Mouse (Mus musculus) liver, embryonic 16.5 days (tissue): ENCODE results near the gene Nynrin. TPM values are rescaled to one million over a fixed set of nuclear protein-coding genes. Genes with fewer than 3 reads are reported as not detected.

Source experiments
- ATAC-seq: fragments of 200-750 bp; cut with Nextera tagmentation; 2 replicates; pipeline ENCODE4 v1.8.0; 2017; ENCODE audit warnings: low read depth, mild to moderate bottlenecking, moderate number of reproducible peaks, moderate library complexity
- H3K27ac ChIP-seq: fragments of 300-500 bp; sonication (generic); 2 replicates; pipeline ENCODE4 v1.5.1; 2014; ENCODE audit warnings: mild to moderate bottlenecking, low read length
- H3K27me3 ChIP-seq: fragments of 300-500 bp; sonication (generic); 2 replicates; pipeline ENCODE4 v1.6.1; 2014; ENCODE audit warnings: low read depth, low read length, mixed read lengths; ENCODE audit not compliant: control insufficient read depth, insufficient read depth
- H3K36me3 ChIP-seq: fragments of 300-500 bp; sonication (generic); 2 replicates; pipeline ENCODE4 v1.6.1; 2014; ENCODE audit warnings: mild to moderate bottlenecking; ENCODE audit not compliant: control insufficient read depth, insufficient read depth
- H3K4me1 ChIP-seq: fragments of 300-500 bp; sonication (generic); 2 replicates; pipeline ENCODE4 v1.6.1; 2014; ENCODE audit warnings: low read depth, low read length, mixed read lengths; ENCODE audit not compliant: control insufficient read depth
- H3K4me2 ChIP-seq: fragments of 300-500 bp; sonication (generic); 2 replicates; pipeline ENCODE4 v1.6.1; 2014; ENCODE audit warnings: low read depth, low read length, mixed read lengths
- H3K4me3 ChIP-seq: fragments of 300-500 bp; sonication (generic); 2 replicates; pipeline ENCODE4 v1.5.1; 2014; ENCODE audit warnings: low read depth, mild to moderate bottlenecking, low read length
- H3K9ac ChIP-seq: fragments of 300-500 bp; sonication (generic); 2 replicates; pipeline ENCODE4 v1.6.1; 2014; ENCODE audit warnings: low read depth, low read length
- H3K9me3 ChIP-seq: fragments of 300-500 bp; sonication (generic); replicated peaks from 2 replicates; pipeline ENCODE4 v1.6.1; 2016; ENCODE audit warnings: low read length; ENCODE audit not compliant: control insufficient read depth
- WGBS: fragments of 180-500 bp; shearing (Covaris S2); extraction: QIAGEN DNeasy Blood & Tissue Kit; methylation state at CpG from one replicate; pipeline ENCODE4 v1.1.7; 2014; ENCODE audit not compliant: insufficient replicate concordance; 5-methylcytosine and 5-hydroxymethylcytosine counted together
- polyA plus RNA-seq: library from polyadenylated mRNA; unstranded; fragments of >200 nt; fragmentation: Nextera tagmentation; extraction: Ambion mirVana; gene quantifications from 2 replicates; pipeline ENCODE4 v1.2.1, GENCODE M21; 2015

Nynrin gene
- polyA plus RNA-seq, 1 experiment from 2014 or later, result 2.7 TPM

GRCm38 (mm10) chr14:55824481-55825215 lies 29.2 kb upstream of the Nynrin start:
- Histone ChIP-seq H3K9ac (no peak overlapping the region), H3K9me3 (no peaks in the 10 kb centered on the region), H3K36me3 (no peaks in the 10 kb centered on the region), H3K4me1 (peaks cover 12% of the 10 kb centered on the region), H3K4me3 (peak overlapping the region; percentile 36), H3K27ac (no peak overlapping the region), H3K27me3 (peaks cover 56% of the 10 kb centered on the region), H3K4me2 (peak overlapping the region; percentile 30; the same call in 1 of the 2 replicates)
- no peak for ATAC-seq
- WGBS, result 6% methylated on average over 32 of the region's 32 CpGs

DNA sequence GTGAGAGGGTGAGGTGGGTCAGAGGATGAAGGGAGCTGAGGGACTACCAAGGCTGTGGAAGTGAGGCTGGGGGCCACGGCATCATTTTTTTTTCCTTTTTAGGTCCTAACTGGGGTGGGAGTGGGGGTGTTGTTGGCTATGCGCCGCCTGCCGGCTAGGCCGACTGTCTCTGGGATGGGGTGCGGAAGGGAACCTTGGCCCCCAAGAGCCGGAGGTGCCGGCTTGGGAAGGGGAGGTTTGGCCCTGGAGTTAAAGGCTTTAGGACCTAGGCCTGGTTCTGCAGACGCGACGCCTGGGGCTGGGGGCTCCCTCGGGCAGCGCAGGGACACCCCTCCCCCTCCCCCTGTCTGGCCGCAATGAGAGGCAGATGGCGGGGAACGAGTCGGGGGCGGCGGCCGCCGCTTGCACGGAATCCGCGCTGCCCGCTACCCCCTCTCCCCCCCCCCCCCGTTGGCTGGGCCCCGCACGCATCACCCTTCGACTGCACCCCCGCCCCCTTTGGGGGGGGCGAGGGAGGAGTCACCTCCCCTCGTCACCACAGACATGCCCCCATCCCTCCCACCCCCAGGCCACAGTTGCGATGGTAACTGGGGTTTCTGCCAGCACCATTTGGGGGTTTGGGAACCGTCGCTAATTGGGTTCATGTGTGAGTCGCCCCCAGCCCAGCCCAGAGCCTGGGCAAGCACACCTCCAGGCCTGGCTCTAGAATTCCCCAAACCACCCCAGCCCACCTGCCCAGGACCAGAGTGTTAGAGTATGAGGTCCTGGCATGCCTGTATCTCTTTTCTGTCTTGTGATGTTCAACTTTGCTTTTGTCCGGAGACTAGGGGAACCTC lies 28.4 kb upstream of the Nynrin start:
- Histone ChIP-seq H3K27me3 (peaks cover 56% of the 10 kb centered on the region), H3K9me3 (no peaks in the 10 kb centered on the region), H3K4me2 (peak overlapping the region; percentile 30), H3K36me3 (no peaks in the 10 kb centered on the region), H3K4me1 (peaks cover 12% of the 10 kb centered on the region), H3K4me3 (peak overlapping the region; percentile 36), H3K9ac (no peak overlapping the region), H3K27ac (no peak overlapping the region)
- 2% methylated on average over 19 of the region's 37 CpGs for WGBS
- no peak for ATAC-seq

DNA sequence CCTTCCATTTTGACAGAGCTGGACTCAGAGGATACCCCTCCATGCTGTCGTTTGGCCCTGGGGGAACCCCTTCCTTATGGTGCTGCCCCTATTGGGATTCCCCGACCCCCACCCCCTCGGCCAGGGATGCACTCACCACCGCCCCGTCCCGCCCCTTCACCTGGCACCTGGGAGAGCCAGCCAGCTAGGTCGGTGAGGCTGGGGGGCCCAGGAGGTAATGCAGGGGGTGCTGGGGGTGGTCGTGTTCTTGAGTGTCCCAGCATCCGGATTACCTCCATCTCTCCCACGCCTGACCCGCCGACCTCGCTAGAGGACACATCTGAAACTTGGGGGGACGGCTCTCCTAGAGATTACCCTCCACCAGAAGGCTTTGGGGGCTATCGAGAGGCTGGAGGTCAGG lies 27.7 kb upstream of the Nynrin start:
- no peak overlapping the region for H3K4me3 ChIP-seq
- ATAC-seq, result no peak
- H3K9ac ChIP-seq, result no peak overlapping the region
- no peaks in the 10 kb centered on the region for H3K36me3 ChIP-seq
- H3K4me1 ChIP-seq, result peaks cover 12% of the 10 kb centered on the region
- no peaks in the 10 kb centered on the region for H3K9me3 ChIP-seq
- H3K27ac ChIP-seq, result no peak overlapping the region
- H3K4me2 ChIP-seq, result no peak overlapping the region
- H3K27me3 ChIP-seq, result peaks cover 56% of the 10 kb centered on the region
- WGBS, result 6% methylated on average over 15 of the region's 15 CpGs

DNA sequence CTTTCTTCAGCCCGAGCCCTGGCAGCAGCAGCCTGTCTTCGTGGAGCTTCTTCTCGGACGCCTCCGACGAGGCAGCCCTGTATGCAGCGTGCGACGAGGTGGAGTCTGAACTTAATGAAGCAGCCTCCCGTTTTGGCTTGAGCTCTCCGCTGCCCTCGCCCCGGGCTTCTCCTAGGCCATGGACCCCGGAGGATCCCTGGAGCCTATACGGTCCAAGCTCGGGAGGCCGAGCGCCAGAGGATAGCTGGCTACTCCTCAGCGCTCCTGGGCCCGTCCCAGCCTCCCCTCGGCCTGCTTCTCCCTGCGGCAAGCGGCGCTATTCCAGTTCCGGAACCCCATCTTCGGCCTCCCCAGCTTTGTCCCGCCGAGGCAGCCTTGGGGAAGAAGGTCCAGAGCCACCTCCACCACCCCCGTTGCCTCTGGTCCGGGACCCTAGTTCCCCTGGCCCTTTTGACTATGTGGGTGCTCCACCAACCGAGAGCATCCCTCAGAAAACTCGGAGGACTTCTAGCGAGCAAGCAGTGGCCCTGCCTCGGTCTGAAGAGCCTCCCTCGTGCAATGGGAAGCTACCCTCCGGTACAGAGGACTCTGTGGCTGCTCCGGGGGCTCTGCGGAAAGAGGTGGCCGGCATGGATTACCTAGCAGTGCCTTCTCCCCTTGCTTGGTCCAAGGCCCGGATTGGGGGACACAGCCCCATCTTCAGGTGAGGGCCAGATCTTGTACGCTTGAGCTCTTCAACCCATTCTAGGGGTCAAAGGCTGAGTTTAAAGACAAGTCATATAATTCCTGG lies 27.1 kb upstream of the Nynrin start:
- H3K27ac ChIP-seq, result no peak overlapping the region
- no peaks in the 10 kb centered on the region for H3K9me3 ChIP-seq
- H3K27me3 ChIP-seq, result peaks cover 56% of the 10 kb centered on the region
- no peak overlapping the region for H3K4me3 ChIP-seq
- H3K4me1 ChIP-seq, result peaks cover 12% of the 10 kb centered on the region
- H3K9ac ChIP-seq, result no peak overlapping the region
- WGBS, result 24% methylated on average over 41 of the region's 41 CpGs
- no peak for ATAC-seq
- H3K36me3 ChIP-seq, result no peaks in the 10 kb centered on the region
- H3K4me2 ChIP-seq, result no peak overlapping the region

DNA sequence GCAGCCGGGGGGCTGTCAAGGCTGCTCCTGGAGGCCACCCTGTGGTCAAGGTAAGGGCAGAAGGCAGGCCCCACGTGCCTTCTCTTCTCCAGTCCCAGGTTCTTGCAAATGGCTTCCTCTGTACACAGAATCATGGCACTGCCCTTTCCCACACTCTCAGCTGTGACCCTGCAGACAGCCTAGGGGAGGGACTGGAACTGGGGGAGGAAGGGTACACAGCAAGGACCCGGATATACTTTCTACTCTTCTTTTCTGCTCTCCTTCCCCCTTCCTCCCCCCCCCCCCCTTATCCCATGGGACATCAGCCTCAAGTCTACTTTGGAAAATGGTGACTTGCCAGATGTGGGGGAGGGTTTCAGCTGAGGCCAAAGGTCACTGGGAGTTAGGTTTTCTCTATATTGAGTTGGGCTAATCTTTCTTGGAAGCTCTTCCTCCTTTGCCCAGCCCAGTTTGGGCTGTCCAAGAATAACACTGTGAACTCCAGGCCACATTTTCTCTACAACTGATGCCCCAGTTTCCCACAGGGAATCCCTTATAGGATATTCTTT lies 25.0 kb upstream of the Nynrin start:
- Histone ChIP-seq H3K36me3 (no peaks in the 10 kb centered on the region), H3K9ac (no peak overlapping the region), H3K9me3 (no peaks in the 10 kb centered on the region), H3K4me2 (no peak overlapping the region), H3K4me1 (peaks cover 9% of the 10 kb centered on the region), H3K27ac (no peak overlapping the region), H3K27me3 (peaks cover 40% of the 10 kb centered on the region), H3K4me3 (no peak overlapping the region)
- ATAC-seq, result no peak
- WGBS, result 25% methylated on average over 3 of the region's 3 CpGs

DNA sequence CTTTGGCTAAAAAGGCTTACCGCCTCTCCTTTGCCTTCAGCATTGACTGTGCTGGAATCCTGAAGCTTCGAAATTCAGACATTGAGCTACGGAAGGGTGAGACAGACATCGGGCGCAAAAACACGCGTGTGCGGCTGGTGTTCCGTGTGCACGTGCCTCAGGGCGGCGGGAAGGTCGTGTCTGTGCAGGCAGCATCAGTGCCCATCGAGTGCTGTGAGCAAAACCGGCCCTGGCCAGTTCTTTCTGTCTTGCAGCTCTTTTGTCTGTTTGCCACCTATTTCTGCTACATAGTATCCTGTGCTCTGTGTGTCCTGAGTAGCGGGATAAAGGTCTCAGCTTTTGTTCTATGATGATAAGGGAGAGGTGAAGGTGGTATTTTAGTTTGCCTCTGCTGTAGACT lies 24.0 kb upstream of the Nynrin start:
- 75% methylated on average over 16 of the region's 16 CpGs for WGBS
- Histone ChIP-seq H3K4me3 (no peak overlapping the region), H3K4me2 (no peak overlapping the region), H3K9me3 (no peaks in the 10 kb centered on the region), H3K27me3 (peaks cover 29% of the 10 kb centered on the region), H3K9ac (no peak overlapping the region), H3K36me3 (no peaks in the 10 kb centered on the region), H3K27ac (no peak overlapping the region), H3K4me1 (peaks cover 6% of the 10 kb centered on the region)
- no peak for ATAC-seq

DNA sequence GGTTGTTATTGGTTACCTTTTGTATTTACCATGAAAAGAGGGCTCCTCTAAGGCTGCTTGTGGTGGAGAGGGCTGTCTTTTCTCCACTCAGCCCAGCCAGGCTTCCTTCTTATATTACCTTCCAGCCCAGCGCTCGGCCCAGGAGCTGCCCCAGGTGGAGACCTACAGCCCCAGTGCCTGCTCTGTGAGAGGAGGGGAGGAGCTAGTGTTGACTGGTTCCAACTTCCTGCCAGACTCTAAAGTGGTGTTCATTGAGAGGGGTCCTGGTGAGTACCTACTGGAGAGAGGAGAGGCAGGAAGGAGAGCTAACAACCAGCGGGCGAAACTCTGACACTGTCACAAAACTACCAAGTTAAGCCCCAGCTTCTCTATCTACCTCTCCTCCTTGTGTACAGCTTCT lies 23.5 kb upstream of the Nynrin start:
- no peak overlapping the region for H3K4me2 ChIP-seq
- H3K9ac ChIP-seq, result no peak overlapping the region
- H3K4me1 ChIP-seq, result peaks cover under 1% of the 10 kb centered on the region; the same call in 1 of the 2 replicates
- no peaks in the 10 kb centered on the region for H3K36me3 ChIP-seq
- H3K9me3 ChIP-seq, result no peaks in the 10 kb centered on the region
- H3K4me3 ChIP-seq, result no peak overlapping the region
- 69% methylated on average over 4 of the region's 4 CpGs for WGBS
- H3K27me3 ChIP-seq, result peaks cover 24% of the 10 kb centered on the region
- H3K27ac ChIP-seq, result no peak overlapping the region
- no peak for ATAC-seq

DNA sequence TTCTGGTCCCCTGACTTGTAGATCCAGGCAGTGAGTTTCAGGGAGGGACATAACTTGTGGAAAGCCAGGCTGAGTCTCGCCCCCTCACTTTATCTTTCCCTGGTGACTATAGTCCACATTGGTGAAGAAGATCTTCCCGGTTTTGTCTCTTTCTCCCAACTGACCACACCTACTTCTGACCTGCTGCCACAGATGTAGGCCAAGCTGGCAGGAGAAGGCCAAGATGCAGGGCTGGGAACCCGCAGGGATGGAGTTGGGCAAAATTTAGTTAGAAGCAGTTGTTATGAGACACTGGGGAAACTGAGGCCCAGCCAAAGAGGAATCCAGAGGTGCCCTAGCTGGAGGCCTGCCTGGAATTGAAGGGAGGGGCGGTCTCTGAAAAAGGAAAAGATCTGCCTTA lies 20.7 kb upstream of the Nynrin start:
- H3K36me3 ChIP-seq, result no peaks in the 10 kb centered on the region
- 59% methylated on average over 4 of the region's 4 CpGs for WGBS

More for the DNA sequence above, 20.7 kb upstream of the Nynrin start:
- Histone ChIP-seq H3K27me3 (no peaks in the 10 kb centered on the region; the same call in 1 of the 2 replicates), H3K4me3 (no peak overlapping the region), H3K4me2 (no peak overlapping the region), H3K27ac (no peak overlapping the region), H3K4me1 (no peaks in the 10 kb centered on the region), H3K9me3 (no peaks in the 10 kb centered on the region), H3K9ac (no peak overlapping the region)
- no peak for ATAC-seq
